Mouse (Mus musculus) midbrain, embryonic 11.5 days (tissue): ENCODE data around the gene Sox10. TPM values are rescaled to one million over a fixed set of nuclear protein-coding genes. Genes with fewer than 3 reads are reported as not detected.

Experiments
- ATAC-seq: fragments of 200-750 bp; cut with Nextera tagmentation; 2 replicates; pipeline ENCODE4 v1.8.0; 2017; ENCODE audit warnings: moderate TSS enrichment, moderate library complexity; ENCODE audit not compliant: low FRiP score
- DNase-seq: peaks from one replicate; pipeline ENCODE4 v3.0.0; 2015; ENCODE audit warnings: low spot score; ENCODE audit errors: missing footprints
- H3K27ac ChIP-seq: fragments of 300-500 bp; sonication (generic); 2 replicates; pipeline ENCODE4 v1.5.1; 2014; ENCODE audit warnings: low read depth, low read length
- H3K27me3 ChIP-seq: fragments of 300-500 bp; sonication (generic); 2 replicates; pipeline ENCODE4 v1.6.1; 2014; ENCODE audit warnings: mild to moderate bottlenecking, low read length, moderate library complexity, mixed read lengths; ENCODE audit not compliant: control insufficient read depth, insufficient read depth
- H3K36me3 ChIP-seq: fragments of 300-500 bp; sonication (generic); 2 replicates; pipeline ENCODE4 v1.6.1; 2014; ENCODE audit warnings: mild to moderate bottlenecking, low read length, moderate library complexity, mixed read lengths; ENCODE audit not compliant: control insufficient read depth, insufficient read depth
- H3K4me1 ChIP-seq: fragments of 300-500 bp; sonication (generic); 2 replicates; pipeline ENCODE4 v1.6.1; 2014; ENCODE audit warnings: low read length; ENCODE audit not compliant: control insufficient read depth, insufficient read depth
- H3K4me2 ChIP-seq: fragments of 300-500 bp; sonication (generic); 2 replicates; pipeline ENCODE4 v1.6.1; 2014; ENCODE audit warnings: mild to moderate bottlenecking, moderate library complexity
- H3K4me3 ChIP-seq: fragments of 300-500 bp; sonication (generic); 2 replicates; pipeline ENCODE4 v1.5.1; 2014; ENCODE audit warnings: low read depth, low read length
- H3K9ac ChIP-seq: fragments of 300-500 bp; sonication (generic); 2 replicates; pipeline ENCODE4 v1.6.1; 2014; ENCODE audit warnings: low read length
- H3K9me3 ChIP-seq: fragments of 300-500 bp; sonication (generic); 2 replicates; pipeline ENCODE4 v1.6.1; 2016; ENCODE audit warnings: low read length; ENCODE audit not compliant: control insufficient read depth
- WGBS: fragments of 180-500 bp; shearing (Covaris S2); extraction: QIAGEN DNeasy Blood & Tissue Kit; methylation state at CpG from one replicate; pipeline ENCODE4 v1.1.7; 2014; 5-methylcytosine and 5-hydroxymethylcytosine counted together
- polyA plus RNA-seq: library from polyadenylated mRNA; unstranded; fragments of >200 nt; fragmentation: Nextera tagmentation; extraction: Ambion mirVana; gene quantifications from 2 replicates; pipeline ENCODE4 v1.2.1, GENCODE M21; 2014

Sox10 gene
- polyA plus RNA-seq, 1 experiment from 2014 or later = 0.64 TPM

DNA sequence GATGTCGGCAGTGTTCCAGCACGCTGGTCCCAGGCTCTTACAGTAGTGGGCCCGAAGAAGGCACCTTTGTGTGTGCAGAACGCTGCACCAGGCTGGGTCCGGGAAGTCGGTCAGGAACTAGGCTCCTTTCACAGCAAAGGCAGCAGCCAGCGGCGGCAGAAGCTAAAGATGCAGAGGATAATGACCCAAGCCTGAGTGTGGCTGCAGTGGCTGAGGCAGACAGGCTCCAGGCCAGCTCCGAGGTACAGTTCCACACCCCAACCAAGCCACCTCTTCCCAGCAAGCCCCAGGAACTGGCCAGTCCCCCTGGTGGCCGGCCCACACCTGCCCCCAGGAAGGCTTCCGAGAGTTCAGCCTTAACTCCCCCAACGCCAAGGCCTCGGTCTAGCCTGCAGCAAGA, 42.5 kb downstream of the Sox10 start:
- no peak overlapping the region for H3K4me2 ChIP-seq
- WGBS = 84% methylated on average over 13 of the region's 13 CpGs
- H3K9ac ChIP-seq = no peak overlapping the region
- no peaks in the 10 kb centered on the region for H3K27me3 ChIP-seq
- no peak for ATAC-seq
- peak; percentile 62 for DNase-seq
- H3K4me3 ChIP-seq = no peak overlapping the region
- peaks cover 3% of the 10 kb centered on the region; the same call in 1 of the 2 replicates for H3K36me3 ChIP-seq
- no peak overlapping the region for H3K27ac ChIP-seq
- H3K9me3 ChIP-seq = no peaks in the 10 kb centered on the region
- no peaks in the 10 kb centered on the region for H3K4me1 ChIP-seq

DNA sequence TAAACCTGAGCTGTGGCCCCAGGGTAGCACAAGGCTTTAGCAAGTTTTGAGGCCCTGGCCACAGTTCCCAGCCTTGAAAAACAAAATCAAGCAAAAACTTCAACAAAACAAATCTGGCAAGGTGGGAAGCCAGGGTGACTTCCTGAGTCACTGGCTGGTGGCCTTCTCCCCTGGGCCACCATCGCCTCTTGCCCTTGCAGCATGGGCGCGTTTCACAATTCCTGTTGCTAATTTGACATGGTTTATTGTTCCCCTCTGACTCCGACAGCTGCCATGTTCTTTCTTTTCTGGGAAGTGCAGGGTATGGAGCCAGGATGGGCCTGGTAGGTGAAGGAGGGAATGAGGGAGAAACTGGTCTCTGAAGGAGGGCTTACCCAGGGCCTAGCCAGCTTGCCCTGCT, 42.9 kb downstream of the Sox10 start:
- no peaks in the 10 kb centered on the region for H3K9me3 ChIP-seq
- no peak overlapping the region for H3K4me2 ChIP-seq
- H3K27ac ChIP-seq = no peak overlapping the region
- H3K9ac ChIP-seq = no peak overlapping the region
- WGBS = 84% methylated on average over 4 of the region's 4 CpGs
- H3K4me3 ChIP-seq = no peak overlapping the region
- ATAC-seq = no peak
- 0 out of 2 replicates have a peak, but pooled peaks cover 2% of the 10 kb centered on the region for H3K36me3 ChIP-seq
- no peak for DNase-seq
- no peaks in the 10 kb centered on the region for H3K4me1 ChIP-seq
- no peaks in the 10 kb centered on the region for H3K27me3 ChIP-seq

DNA sequence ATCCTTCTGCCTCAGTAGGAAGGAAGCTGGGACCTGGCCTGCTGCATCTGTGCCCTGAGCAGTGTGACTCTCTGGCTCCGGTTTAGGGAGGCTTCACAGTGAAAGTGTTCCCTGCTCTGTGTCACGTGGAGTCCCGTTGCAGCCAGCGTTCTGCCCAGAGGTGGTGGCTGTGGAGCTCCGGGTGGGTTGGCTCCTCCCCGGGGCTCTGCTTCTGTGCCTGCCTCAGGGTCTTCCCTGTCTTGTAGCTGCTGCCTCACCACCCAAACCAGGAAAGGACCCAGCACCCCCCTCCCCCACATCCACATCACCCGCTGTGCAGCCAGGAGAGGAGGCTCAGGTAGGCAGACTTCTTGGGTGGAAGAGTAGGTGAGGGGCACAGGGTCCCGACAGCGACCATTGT, 45.5 kb downstream of the Sox10 start:
- H3K27me3 ChIP-seq = no peaks in the 10 kb centered on the region
- H3K4me2 ChIP-seq = no peak overlapping the region
- WGBS = 84% methylated on average over 9 of the region's 9 CpGs
- H3K4me1 ChIP-seq = no peaks in the 10 kb centered on the region
- H3K9ac ChIP-seq = no peak overlapping the region
- no peaks in the 10 kb centered on the region for H3K9me3 ChIP-seq
- ATAC-seq = no peak
- no peak overlapping the region for H3K27ac ChIP-seq
- no peak for DNase-seq
- H3K36me3 ChIP-seq = 0 out of 2 replicates have a peak, but pooled peaks cover 2% of the 10 kb centered on the region
- no peak overlapping the region for H3K4me3 ChIP-seq

DNA sequence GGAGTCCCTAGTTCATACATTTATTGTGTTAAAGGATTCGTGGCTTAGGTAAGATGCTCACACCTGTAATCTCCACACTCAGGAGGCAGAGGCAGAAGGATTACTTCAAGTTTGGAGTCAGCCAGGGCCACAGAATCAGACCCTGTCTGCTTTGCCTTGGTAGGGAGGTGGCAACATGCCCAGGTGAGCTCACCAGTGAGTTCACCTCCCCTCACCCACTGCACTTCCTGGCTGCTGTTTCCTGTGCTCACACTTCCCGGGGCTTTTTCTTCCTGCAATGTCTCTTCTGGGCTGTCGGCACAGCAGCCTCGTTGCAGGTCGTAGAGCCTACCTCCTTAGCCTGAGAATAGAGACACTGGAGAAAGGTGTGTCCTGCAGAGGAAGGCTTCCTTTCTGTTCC, 49.8 kb downstream of the Sox10 start:
- H3K4me1 ChIP-seq = peaks cover 2% of the 10 kb centered on the region; the same call in 1 of the 2 replicates
- H3K4me3 ChIP-seq = no peak overlapping the region
- H3K4me2 ChIP-seq = no peak overlapping the region
- no peak overlapping the region for H3K27ac ChIP-seq
- H3K27me3 ChIP-seq = no peaks in the 10 kb centered on the region
- no peaks in the 10 kb centered on the region for H3K9me3 ChIP-seq
- no peak overlapping the region for H3K9ac ChIP-seq
- DNase-seq (no peak), ATAC-seq (no peak)
- no peaks in the 10 kb centered on the region for H3K36me3 ChIP-seq
- 72% methylated on average over 5 of the region's 5 CpGs for WGBS

DNA sequence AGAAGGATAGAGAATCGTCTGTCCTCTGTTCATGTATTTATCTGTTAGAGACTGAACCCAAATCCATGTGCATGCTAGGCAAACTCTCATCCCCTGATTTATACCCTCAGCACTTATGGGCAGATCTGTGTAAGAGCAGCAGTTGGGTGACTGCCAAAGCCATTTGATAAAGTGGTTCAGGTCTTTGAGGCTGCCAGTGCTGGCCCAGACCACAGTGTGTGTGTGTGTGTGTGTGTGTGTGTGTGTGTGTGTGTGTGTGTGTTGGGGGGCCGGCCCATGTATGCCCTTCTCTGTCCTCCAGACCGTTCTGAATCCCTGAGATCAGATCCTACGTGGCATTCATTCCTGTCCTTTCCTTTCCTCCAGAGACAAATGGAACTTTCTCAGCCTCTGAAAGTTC, 53.3 kb downstream of the Sox10 start:
- Histone ChIP-seq H3K27ac (no peak overlapping the region), H3K27me3 (peaks cover 2% of the 10 kb centered on the region; the same call in 1 of the 2 replicates), H3K9ac (no peak overlapping the region), H3K36me3 (no peaks in the 10 kb centered on the region), H3K4me3 (no peak overlapping the region), H3K4me1 (peaks cover 15% of the 10 kb centered on the region), H3K9me3 (no peaks in the 10 kb centered on the region), H3K4me2 (no peak overlapping the region)
- no peak for ATAC-seq
- WGBS = 85% methylated on average over 4 of the region's 4 CpGs
- no peak for DNase-seq

DNA sequence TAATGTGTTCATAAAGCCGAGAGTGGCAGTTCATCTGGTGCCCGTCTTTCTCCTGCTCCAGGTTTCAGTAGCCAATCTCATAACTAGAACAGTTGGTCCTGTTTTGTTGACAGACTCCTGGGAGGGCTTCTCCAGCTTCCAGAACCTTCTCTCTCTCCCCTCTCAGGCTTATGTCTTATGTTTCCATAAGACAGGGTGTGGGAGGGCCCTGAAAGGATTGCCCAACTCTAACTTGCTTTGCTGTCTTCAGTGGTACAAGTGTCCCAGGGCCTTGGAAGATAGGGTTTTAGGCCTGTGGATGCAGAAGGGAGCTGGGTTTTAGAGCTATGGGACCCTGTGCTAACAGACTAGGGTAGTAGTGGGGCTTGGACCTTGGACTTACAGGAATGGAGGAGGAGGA, 54.5 kb downstream of the Sox10 start:
- H3K9me3 ChIP-seq = no peaks in the 10 kb centered on the region
- no peak for ATAC-seq
- peaks cover 15% of the 10 kb centered on the region for H3K4me1 ChIP-seq
- H3K36me3 ChIP-seq = no peaks in the 10 kb centered on the region
- no peak overlapping the region; the same call in 1 of the 2 replicates for H3K4me3 ChIP-seq
- 67% methylated on average over 2 of the region's 2 CpGs for WGBS
- H3K4me2 ChIP-seq = peak overlapping the region; percentile 99
- no peak overlapping the region for H3K27ac ChIP-seq
- H3K9ac ChIP-seq = no peak overlapping the region
- DNase-seq = no peak
- peaks cover 2% of the 10 kb centered on the region; the same call in 1 of the 2 replicates for H3K27me3 ChIP-seq

DNA sequence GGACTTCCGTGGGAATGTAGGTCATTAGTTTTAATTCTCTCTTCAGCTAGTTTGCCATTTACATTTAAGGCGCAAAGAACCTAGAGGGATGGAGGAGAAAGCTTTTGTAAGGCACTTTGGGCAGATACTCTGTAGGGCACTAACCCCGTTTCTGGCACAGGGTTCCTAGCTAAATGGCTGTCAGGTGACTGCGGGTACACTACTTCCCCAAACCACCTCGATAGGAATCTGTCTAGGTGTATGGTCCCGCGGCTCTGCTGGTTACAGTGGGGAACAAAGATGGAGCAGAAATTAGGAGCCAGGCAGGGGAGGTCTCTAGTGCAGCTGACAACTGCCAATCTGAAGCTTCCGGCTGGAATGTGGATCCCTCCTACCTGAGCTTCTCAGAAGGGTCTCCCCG, 55.0 kb downstream of the Sox10 start:
- DNase-seq (no peak), ATAC-seq (no peak)
- peaks cover 15% of the 10 kb centered on the region for H3K4me1 ChIP-seq
- H3K4me2 ChIP-seq = peak overlapping the region; percentile 99
- no peaks in the 10 kb centered on the region for H3K9me3 ChIP-seq
- H3K36me3 ChIP-seq = no peaks in the 10 kb centered on the region
- peak overlapping the region; percentile 82 for H3K4me3 ChIP-seq
- WGBS = 19% methylated on average over 9 of the region's 9 CpGs
- H3K27ac ChIP-seq = no peak overlapping the region
- peaks cover 2% of the 10 kb centered on the region; the same call in 1 of the 2 replicates for H3K27me3 ChIP-seq
- H3K9ac ChIP-seq = peak overlapping the region; percentile 90; the same call in 1 of the 2 replicates

DNA sequence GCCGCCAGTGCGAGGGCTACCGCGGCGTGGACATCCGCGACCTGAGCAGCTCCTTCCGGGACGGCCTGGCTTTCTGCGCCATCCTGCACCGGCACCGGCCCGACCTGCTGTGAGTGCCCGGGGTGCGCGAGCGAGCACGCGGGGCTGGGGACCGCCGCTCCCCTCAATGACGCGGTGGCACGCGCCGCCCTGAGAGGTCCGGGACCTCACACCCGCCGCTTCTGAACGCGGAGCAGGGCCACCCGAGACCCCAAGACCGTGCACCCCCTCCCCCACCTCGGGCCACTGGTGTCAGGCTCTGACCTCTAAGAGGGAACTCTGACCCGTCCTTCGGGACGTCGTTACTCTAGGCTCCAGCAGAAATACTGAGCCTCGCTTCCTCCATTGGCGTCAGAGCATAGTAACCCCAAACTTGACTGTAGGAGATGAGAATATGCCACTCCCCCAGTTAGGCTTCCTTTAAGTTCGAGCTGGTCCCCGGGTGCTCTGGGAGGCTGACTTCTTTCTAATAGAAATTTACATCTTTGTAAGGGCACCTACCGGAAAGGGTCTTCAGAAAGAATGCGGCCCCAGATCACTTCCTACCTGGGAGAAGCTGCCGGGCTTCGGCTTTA, 55.6 kb downstream of the Sox10 start:
- H3K4me3 ChIP-seq = peak overlapping the region; percentile 82
- under 1% methylated on average over 46 of the region's 46 CpGs for WGBS
- peak overlapping the region; percentile 90 for H3K9ac ChIP-seq
- H3K4me2 ChIP-seq = peak overlapping the region; percentile 99
- H3K36me3 ChIP-seq = no peaks in the 10 kb centered on the region
- ATAC-seq (peak; percentile 69), DNase-seq (peak; percentile 93)
- H3K27ac ChIP-seq = no peak overlapping the region
- H3K4me1 ChIP-seq = peaks cover 15% of the 10 kb centered on the region
- no peaks in the 10 kb centered on the region for H3K9me3 ChIP-seq
- peaks cover 2% of the 10 kb centered on the region; the same call in 1 of the 2 replicates for H3K27me3 ChIP-seq

DNA sequence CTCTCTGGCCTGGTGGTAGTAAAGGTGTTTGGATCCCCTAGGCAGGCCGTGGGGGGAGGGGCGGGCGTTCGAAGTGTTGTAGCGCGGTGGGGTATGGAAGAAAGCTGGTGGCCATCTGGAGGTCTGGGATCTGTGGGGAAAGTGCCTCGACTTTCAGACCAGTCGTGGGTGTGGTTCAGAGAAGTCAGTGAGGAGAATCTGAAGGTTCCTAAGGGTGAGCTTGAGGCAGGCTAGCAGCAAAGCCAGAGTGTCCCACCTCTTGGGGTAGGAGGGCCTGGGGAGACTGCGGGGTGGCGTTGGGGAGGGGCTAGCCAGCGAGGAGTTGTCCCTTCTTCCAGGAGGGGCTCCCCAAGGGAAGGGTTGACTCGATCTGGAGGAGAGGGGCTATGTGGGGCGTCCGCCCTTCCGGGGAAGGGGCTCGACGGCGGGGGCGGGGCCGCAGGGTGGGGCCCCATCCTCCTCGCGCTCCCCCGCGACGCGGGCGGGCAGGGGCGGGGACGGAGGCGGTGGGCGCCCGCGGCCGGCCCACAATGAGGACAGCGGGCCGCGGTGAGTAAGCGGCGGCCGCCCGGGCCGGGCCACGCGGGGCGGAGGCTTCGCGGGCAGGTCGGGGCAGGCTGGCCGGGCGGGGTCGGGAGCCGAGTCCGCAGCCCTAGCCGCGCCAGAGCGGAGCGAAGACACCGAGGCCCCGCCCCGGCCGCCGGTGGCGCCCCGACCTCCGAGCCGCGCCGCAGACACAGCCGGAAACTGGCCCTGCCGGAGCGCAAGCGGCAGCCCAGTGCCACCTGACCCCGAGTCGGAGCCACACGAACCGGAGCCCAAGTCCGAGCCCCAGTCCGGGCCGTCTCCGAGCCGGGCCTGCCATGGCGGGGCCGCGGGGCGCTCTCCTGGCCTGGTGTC, 56.4 kb downstream of the Sox10 start, which contains the start of gene Micall1:
TSS of gene Micall1 (plus strand) at position 478 of the 900 bp plus-strand sequence.
- Histone ChIP-seq H3K4me1 (peaks cover 15% of the 10 kb centered on the region), H3K4me2 (peak within 1 kb of the TSS; percentile 99), H3K36me3 (no peaks in the 10 kb centered on the region), H3K4me3 (peak within 1 kb of the TSS; percentile 82), H3K9ac (peak within 1 kb of the TSS; percentile 90), H3K27ac (peak within 1 kb of the TSS; percentile 40; the same call in 1 of the 2 replicates), H3K9me3 (no peaks in the 10 kb centered on the region), H3K27me3 (peaks cover 2% of the 10 kb centered on the region; the same call in 1 of the 2 replicates)
- DNase-seq = peak; percentile 95
- whole genome bisulfite sequencing = under 1% methylated on average over 54 of the region's 85 CpGs
- peak; percentile 89 for ATAC-seq
